Mouse (Mus musculus): ENCODE results near the gene B3gnt3.

B3gnt3 gene

GRCm38 (mm10) chr8:71654600-71654999 is 47.0 kb downstream of the B3gnt3 start:
- no peak for DNase-seq (ENCODE audit: low read depth, low spot score)

GRCm38 (mm10) chr8:71645510-71645909 is 56.1 kb downstream of the B3gnt3 start:
- no peak for DNase-seq (ENCODE audit: low read depth, low spot score)
